Mouse (Mus musculus) lung, embryonic 15.5 days (tissue): ENCODE measurements around the gene Exosc7. TPM values are rescaled to one million over a fixed set of nuclear protein-coding genes. Genes with fewer than 3 reads are reported as not detected.
A peak's percentile ranks its signal among the peaks of the same experiment; 100 is the strongest.

Experiments
- ATAC-seq: fragments of 200-750 bp; cut with Nextera tagmentation; 2 replicates; pipeline ENCODE4 v1.8.0; 2017; ENCODE audit warnings: moderate number of reproducible peaks, borderline replicate concordance; ENCODE audit not compliant: low FRiP score, low TSS enrichment; ENCODE audit errors: extremely low read depth
- H3K27ac ChIP-seq: fragments of 300-500 bp; sonication (generic); 2 replicates; pipeline ENCODE4 v1.5.1; 2015; ENCODE audit warnings: moderate library complexity, mild to moderate bottlenecking, inconsistent platforms
- H3K27me3 ChIP-seq: fragments of 300-500 bp; sonication (generic); 2 replicates; pipeline ENCODE4 v1.6.1; 2015; ENCODE audit warnings: inconsistent platforms
- H3K36me3 ChIP-seq: fragments of 300-500 bp; sonication (generic); 2 replicates; pipeline ENCODE4 v1.6.1; 2015; ENCODE audit warnings: inconsistent platforms
- H3K4me1 ChIP-seq: fragments of 300-500 bp; sonication (generic); 2 replicates; pipeline ENCODE4 v1.6.1; 2015; ENCODE audit warnings: inconsistent platforms
- H3K4me2 ChIP-seq: fragments of 300-500 bp; sonication (generic); 2 replicates; pipeline ENCODE4 v1.6.1; 2015; ENCODE audit warnings: inconsistent platforms, mild to moderate bottlenecking, moderate library complexity
- H3K4me3 ChIP-seq: fragments of 300-500 bp; sonication (generic); 2 replicates; pipeline ENCODE4 v1.5.1; 2015; ENCODE audit warnings: mild to moderate bottlenecking, inconsistent platforms
- H3K9ac ChIP-seq: fragments of 300-500 bp; sonication (generic); 2 replicates; pipeline ENCODE4 v1.6.1; 2015; ENCODE audit warnings: inconsistent platforms
- H3K9me3 ChIP-seq: fragments of 300-500 bp; sonication (generic); 2 replicates; pipeline ENCODE4 v1.6.1; 2016; ENCODE audit warnings: inconsistent platforms
- WGBS: fragments of 180-500 bp; shearing (Covaris S2); methylation state at CpG from one replicate; pipeline ENCODE4 v1.1.7; 2015; 5-methylcytosine and 5-hydroxymethylcytosine counted together
- polyA plus RNA-seq: library from polyadenylated mRNA; unstranded; fragments of >200 nt; fragmentation: Nextera tagmentation; extraction: Ambion mirVana; gene quantifications from 2 replicates; pipeline ENCODE4 v1.2.1, GENCODE M21; 2015

Exosc7 gene
- polyA plus RNA-seq, 1 experiment from 2014 or later: 124 TPM

DNA sequence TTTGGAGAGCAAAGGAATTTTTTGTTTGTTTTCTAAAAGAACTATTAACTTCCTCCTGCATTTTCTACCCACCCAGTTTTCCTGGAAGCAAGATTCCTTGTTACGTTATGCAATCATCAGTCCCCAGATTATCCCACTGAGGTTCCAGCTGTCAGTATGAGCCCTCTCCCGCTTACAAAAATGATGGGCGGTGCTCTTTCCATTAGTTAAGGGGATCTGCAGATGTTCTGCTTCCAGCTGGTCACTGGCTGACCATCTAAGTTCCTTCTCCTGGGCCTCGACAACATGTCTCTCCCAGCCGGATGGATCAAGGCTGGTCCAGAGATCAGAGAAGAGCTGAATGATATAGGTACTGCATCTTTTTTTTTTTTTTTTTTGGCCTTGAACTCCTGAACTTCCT lies 35.4 kb downstream of the Exosc7 start:
- peaks cover 17% of the 10 kb centered on the region; the same call in 1 of the 2 replicates for H3K4me1 ChIP-seq
- 39% methylated on average over 5 of the region's 5 CpGs for WGBS
- no peaks in the 10 kb centered on the region for H3K27me3 ChIP-seq
- H3K4me2 ChIP-seq: no peak overlapping the region
- no peaks in the 10 kb centered on the region; the same call in 1 of the 2 replicates for H3K9me3 ChIP-seq
- ATAC-seq: peak; percentile 55; the same call in 1 of the 2 replicates
- no peaks in the 10 kb centered on the region for H3K36me3 ChIP-seq
- H3K27ac ChIP-seq: 0 out of 2 replicates have a peak overlapping the region, but pooled peaks have one; percentile 2
- H3K4me3 ChIP-seq: no peak overlapping the region
- H3K9ac ChIP-seq: no peak overlapping the region

DNA sequence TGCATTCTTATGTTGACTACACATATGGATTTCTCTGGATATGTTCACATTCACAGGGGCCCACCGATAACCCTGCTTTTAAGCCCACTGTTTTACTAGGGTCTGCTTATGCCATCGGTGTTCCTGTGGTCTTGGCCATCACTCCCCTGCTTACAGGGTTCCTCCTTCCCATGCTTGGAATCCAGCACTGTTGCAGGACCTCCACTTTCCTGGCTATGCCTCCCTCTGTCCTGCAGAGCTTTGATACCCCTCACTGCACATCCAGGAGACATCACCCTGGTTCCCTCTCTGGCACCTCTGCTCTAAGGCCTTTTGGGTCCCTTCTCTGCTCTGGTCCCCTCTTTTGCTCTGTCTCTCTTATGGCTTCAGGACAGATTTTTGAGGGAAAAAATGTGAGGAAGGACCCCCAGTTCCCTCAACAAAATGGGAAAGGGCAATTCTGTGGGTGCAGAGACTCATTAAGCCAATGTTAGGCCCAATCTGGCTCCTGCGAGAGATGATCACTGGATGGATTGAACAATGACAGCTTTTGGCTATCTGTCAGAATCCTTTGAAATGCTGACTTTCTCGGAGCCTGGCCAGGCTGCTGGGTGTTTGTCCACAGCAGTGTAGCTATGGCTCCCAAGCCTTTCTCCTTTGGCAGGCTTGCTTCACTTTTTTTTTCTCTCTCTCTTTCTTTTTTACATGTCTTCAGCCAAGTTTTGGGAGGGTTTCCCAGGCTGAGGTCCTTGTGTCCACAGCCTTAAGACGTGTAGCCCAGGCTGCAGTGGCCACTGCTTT lies 37.4 kb downstream of the Exosc7 start, which contains the start of gene Clec3b:
TSS of gene Clec3b (plus strand) at position 706 of the 780 bp plus-strand sequence.
- no peak within 1 kb of the TSS for H3K4me3 ChIP-seq
- peak within 1 kb of the TSS; percentile 79 for H3K27ac ChIP-seq
- peaks cover 17% of the 10 kb centered on the region; the same call in 1 of the 2 replicates for H3K4me1 ChIP-seq
- H3K27me3 ChIP-seq: no peaks in the 10 kb centered on the region
- 59% methylated on average over 5 of the region's 5 CpGs for WGBS
- H3K9ac ChIP-seq: no peak within 1 kb of the TSS
- H3K4me2 ChIP-seq: no peak within 1 kb of the TSS
- no peaks in the 10 kb centered on the region for H3K9me3 ChIP-seq
- 0 out of 2 replicates have a peak, but pooled peaks have one; percentile 47 for ATAC-seq
- H3K36me3 ChIP-seq: no peaks in the 10 kb centered on the region

DNA sequence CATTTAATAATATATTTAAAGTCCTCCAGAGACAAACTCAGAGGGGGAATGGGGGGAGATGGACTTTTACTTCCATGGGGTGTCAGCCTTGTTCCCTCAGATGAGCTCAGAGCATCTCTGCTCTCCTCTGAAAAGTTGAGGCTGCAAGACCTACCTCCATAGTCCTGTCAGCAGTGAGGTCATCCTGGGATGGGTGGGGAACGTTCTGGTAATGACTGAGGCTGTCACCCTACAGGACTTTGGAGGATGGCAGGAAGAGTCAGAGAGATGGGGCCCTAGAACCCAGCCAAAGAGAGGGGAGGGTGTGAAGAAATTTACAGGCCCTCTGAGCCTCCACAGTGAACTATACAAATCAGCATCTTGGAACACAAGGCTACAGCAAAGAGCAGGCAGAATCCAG lies 38.5 kb downstream of the Exosc7 start:
- Histone ChIP-seq H3K27ac (no peak overlapping the region), H3K4me2 (no peak overlapping the region), H3K4me1 (peaks cover 17% of the 10 kb centered on the region; the same call in 1 of the 2 replicates), H3K36me3 (no peaks in the 10 kb centered on the region), H3K9ac (no peak overlapping the region), H3K9me3 (no peaks in the 10 kb centered on the region), H3K4me3 (no peak overlapping the region), H3K27me3 (no peaks in the 10 kb centered on the region)
- 38% methylated on average over 1 of the region's 1 CpGs for WGBS
- ATAC-seq: no peak

GRCm38 (mm10) chr9:123152026-123152425 lies 39.0 kb downstream of the Exosc7 start:
- no peak overlapping the region for H3K27ac ChIP-seq
- H3K4me1 ChIP-seq: peaks cover 17% of the 10 kb centered on the region; the same call in 1 of the 2 replicates
- H3K9me3 ChIP-seq: no peaks in the 10 kb centered on the region
- no peak for ATAC-seq
- no peak overlapping the region for H3K4me2 ChIP-seq
- WGBS: 57% methylated on average over 3 of the region's 3 CpGs
- H3K9ac ChIP-seq: no peak overlapping the region
- H3K36me3 ChIP-seq: no peaks in the 10 kb centered on the region
- H3K27me3 ChIP-seq: no peaks in the 10 kb centered on the region
- H3K4me3 ChIP-seq: no peak overlapping the region

- no peak overlapping the region for H3K4me2 ChIP-seq
- no peak overlapping the region for H3K4me3 ChIP-seq
- 82% methylated on average over 2 of the region's 2 CpGs for WGBS
Measured at GRCm38 (mm10) chr9:123153121-123153520, 40.1 kb downstream of the Exosc7 start.

DNA sequence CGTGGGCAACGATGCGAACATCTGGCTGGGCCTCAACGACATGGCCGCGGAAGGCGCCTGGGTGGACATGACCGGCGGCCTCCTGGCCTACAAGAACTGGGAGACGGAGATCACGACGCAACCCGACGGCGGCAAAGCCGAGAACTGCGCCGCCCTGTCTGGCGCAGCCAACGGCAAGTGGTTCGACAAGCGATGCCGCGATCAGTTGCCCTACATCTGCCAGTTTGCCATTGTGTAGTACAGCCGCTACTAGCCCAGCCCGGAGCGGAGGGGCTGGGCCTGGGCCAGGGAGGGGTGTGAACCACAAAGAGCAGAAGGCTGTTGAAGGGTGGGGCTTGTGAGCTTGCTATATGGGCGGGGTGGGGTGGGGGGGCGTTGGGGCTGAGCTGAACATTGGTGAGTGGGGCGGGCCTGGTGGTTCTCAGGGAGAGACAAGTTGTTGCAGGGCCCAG lies 43.9 kb downstream of the Exosc7 start:
- Histone ChIP-seq H3K9me3 (no peaks in the 10 kb centered on the region), H3K9ac (no peak overlapping the region), H3K4me2 (peak overlapping the region; percentile 52), H3K4me1 (no peaks in the 10 kb centered on the region), H3K4me3 (0 out of 2 replicates have a peak overlapping the region, but pooled peaks have one; percentile 13), H3K27me3 (no peaks in the 10 kb centered on the region), H3K36me3 (no peaks in the 10 kb centered on the region), H3K27ac (no peak overlapping the region)
- peak; percentile 68; the same call in 1 of the 2 replicates for ATAC-seq
- WGBS: 21% methylated on average over 30 of the region's 30 CpGs

More at GRCm38 (mm10) chr9:123153121-123153520, 40.1 kb downstream of the Exosc7 start:
- no peaks in the 10 kb centered on the region for H3K36me3 ChIP-seq
- H3K27ac ChIP-seq: no peak overlapping the region
- no peaks in the 10 kb centered on the region for H3K27me3 ChIP-seq
- H3K9me3 ChIP-seq: no peaks in the 10 kb centered on the region
- H3K4me1 ChIP-seq: peaks cover 17% of the 10 kb centered on the region; the same call in 1 of the 2 replicates
- H3K9ac ChIP-seq: no peak overlapping the region
- no peak for ATAC-seq

GRCm38 (mm10) chr9:123157699-123158098 lies 44.7 kb downstream of the Exosc7 start:
- Histone ChIP-seq H3K27ac (no peak overlapping the region), H3K4me3 (no peak overlapping the region), H3K4me1 (no peaks in the 10 kb centered on the region), H3K9me3 (no peaks in the 10 kb centered on the region), H3K27me3 (no peaks in the 10 kb centered on the region), H3K4me2 (no peak overlapping the region), H3K9ac (no peak overlapping the region), H3K36me3 (no peaks in the 10 kb centered on the region)
- no peak for ATAC-seq

GRCm38 (mm10) chr9:123158125-123158836 lies 45.3 kb downstream of the Exosc7 start:
- ATAC-seq: no peak
- Histone ChIP-seq H3K4me1 (no peaks in the 10 kb centered on the region), H3K4me2 (no peak overlapping the region), H3K9ac (no peak overlapping the region), H3K27me3 (no peaks in the 10 kb centered on the region), H3K9me3 (no peaks in the 10 kb centered on the region), H3K4me3 (no peak overlapping the region), H3K27ac (no peak overlapping the region), H3K36me3 (no peaks in the 10 kb centered on the region)
- WGBS: 48% methylated on average over 8 of the region's 8 CpGs

GRCm38 (mm10) chr9:123159330-123159729 lies 46.3 kb downstream of the Exosc7 start:
- no peaks in the 10 kb centered on the region for H3K4me1 ChIP-seq
- no peaks in the 10 kb centered on the region for H3K36me3 ChIP-seq
- no peak overlapping the region for H3K9ac ChIP-seq
- no peak overlapping the region for H3K4me2 ChIP-seq
- no peaks in the 10 kb centered on the region for H3K27me3 ChIP-seq
- no peaks in the 10 kb centered on the region for H3K9me3 ChIP-seq
- WGBS: 60% methylated on average over 7 of the region's 7 CpGs
- no peak overlapping the region for H3K4me3 ChIP-seq
- no peak for ATAC-seq
- H3K27ac ChIP-seq: no peak overlapping the region

GRCm38 (mm10) chr9:123161792-123162191 lies 48.8 kb downstream of the Exosc7 start:
- Histone ChIP-seq H3K9me3 (no peaks in the 10 kb centered on the region), H3K4me3 (no peak overlapping the region), H3K27me3 (no peaks in the 10 kb centered on the region), H3K4me2 (no peak overlapping the region), H3K36me3 (no peaks in the 10 kb centered on the region), H3K27ac (no peak overlapping the region), H3K4me1 (no peaks in the 10 kb centered on the region), H3K9ac (no peak overlapping the region)
- WGBS: 49% methylated on average over 2 of the region's 2 CpGs
- no peak for ATAC-seq

GRCm38 (mm10) chr9:123162985-123163694 lies 50.1 kb downstream of the Exosc7 start:
- no peaks in the 10 kb centered on the region for H3K4me1 ChIP-seq
- H3K4me3 ChIP-seq: no peak overlapping the region
- 70% methylated on average over 4 of the region's 4 CpGs for WGBS
- H3K27me3 ChIP-seq: no peaks in the 10 kb centered on the region
- H3K4me2 ChIP-seq: no peak overlapping the region
- no peak overlapping the region for H3K27ac ChIP-seq
- H3K9me3 ChIP-seq: no peaks in the 10 kb centered on the region
- H3K9ac ChIP-seq: no peak overlapping the region
- H3K36me3 ChIP-seq: no peaks in the 10 kb centered on the region
- ATAC-seq: peak; percentile 67; the same call in 1 of the 2 replicates
